Mouse (Mus musculus): Measurements from ENCODE around the gene Frat1.

The Frat1 gene

GRCm38 (mm10) chr19:41817325-41817724, 12.4 kb upstream of the Frat1 start:
- DNase-seq = no peak

GRCm38 (mm10) chr19:41818749-41819148, 11.0 kb upstream of the Frat1 start:
- DNase-seq = no peak

GRCm38 (mm10) chr19:41821436-41821835, 8.3 kb upstream of the Frat1 start:
- DNase-seq = no peak

GRCm38 (mm10) chr19:41822589-41822988, 7.2 kb upstream of the Frat1 start:
- no peak for DNase-seq

- DNase-seq = no peak
Observed at GRCm38 (mm10) chr19:41824950-41825349, 4.8 kb upstream of the Frat1 start.

GRCm38 (mm10) chr19:41826529-41826928, 3.2 kb upstream of the Frat1 start:
- DNase-seq = no peak

GRCm38 (mm10) chr19:41828941-41829340, 829 bp upstream of the Frat1 start:
- DNase-seq = no peak

- peak; percentile 55 for DNase-seq
Observed at GRCm38 (mm10) chr19:41830106-41831031, 599 bp downstream of the Frat1 start.

GRCm38 (mm10) chr19:41831101-41831570, 1.4 kb downstream of the Frat1 start:
- DNase-seq = peak; percentile 50

GRCm38 (mm10) chr19:41831718-41832391, 2.1 kb downstream of the Frat1 start:
- no peak for DNase-seq

- DNase-seq = peak; percentile 22
Observed at GRCm38 (mm10) chr19:41832501-41833201, 2.9 kb downstream of the Frat1 start.

- no peak for DNase-seq
Observed at GRCm38 (mm10) chr19:41835407-41835806, 5.6 kb downstream of the Frat1 start.

GRCm38 (mm10) chr19:41835816-41836215, 6.0 kb downstream of the Frat1 start:
- DNase-seq = peak; percentile 19

GRCm38 (mm10) chr19:41836719-41837118, 6.9 kb downstream of the Frat1 start:
- DNase-seq = no peak

- DNase-seq = no peak
Observed at GRCm38 (mm10) chr19:41837194-41837916, 7.6 kb downstream of the Frat1 start.

- DNase-seq = no peak
Observed at GRCm38 (mm10) chr19:41837917-41838261, 8.1 kb downstream of the Frat1 start.

- DNase-seq = no peak
Observed at GRCm38 (mm10) chr19:41838808-41839207, 9.0 kb downstream of the Frat1 start.

GRCm38 (mm10) chr19:41839685-41840084, 9.9 kb downstream of the Frat1 start:
- DNase-seq = no peak

- no peak for DNase-seq
Observed at GRCm38 (mm10) chr19:41841105-41841750, 11.5 kb downstream of the Frat1 start.

- no peak for DNase-seq
Observed at GRCm38 (mm10) chr19:41842196-41842595, 12.4 kb downstream of the Frat1 start.

GRCm38 (mm10) chr19:41842706-41843105, 12.9 kb downstream of the Frat1 start:
- DNase-seq = no peak

- DNase-seq = no peak
Observed at GRCm38 (mm10) chr19:41844345-41844744, 14.6 kb downstream of the Frat1 start.

All from right cerebral cortex, adult 18-20 months (tissue).